Mouse (Mus musculus): ENCODE results near the gene Hyal3. TPM values are rescaled to one million over a fixed set of nuclear protein-coding genes. Genes with fewer than 3 reads are reported as not detected.
A peak's percentile ranks its signal among the peaks of the same experiment; 100 is the strongest.
"Not testable (repeated sequence)": the region's sequence is repeated elsewhere in the genome, so short reads cannot be mapped to it uniquely, and the experiment has no call there.

Gene Hyal3
- polyA plus RNA-seq, 1 experiment from 2014 or later = 0.54 TPM

- H3K4me2 ChIP-seq (ENCODE audit: low read depth, low read length) = peak within 1 kb of the TSS; percentile 75
- peak within 1 kb of the TSS; percentile 93 for H3K27ac ChIP-seq (ENCODE audit: low read length)
- no peaks in the 10 kb centered on the region for H3K27me3 ChIP-seq (ENCODE audit: control insufficient read depth, insufficient read depth, low read length)
- ATAC-seq (replicated peaks; ENCODE audit: extremely low read depth, insufficient read depth, low FRiP score) = no peak
- 16% methylated on average over 18 of the region's 18 CpGs for WGBS
- H3K36me3 ChIP-seq (ENCODE audit: control insufficient read depth, insufficient read depth) = peaks cover 14% of the 10 kb centered on the region
- peak within 1 kb of the TSS; percentile 94 for H3K9ac ChIP-seq (ENCODE audit: low read length)
- H3K4me1 ChIP-seq (ENCODE audit: control insufficient read depth, insufficient read depth, low read length) = peaks cover 42% of the 10 kb centered on the region
- H3K9me3 ChIP-seq (replicated peaks; ENCODE audit: control insufficient read depth, low read length) = no peaks in the 10 kb centered on the region
- peak within 1 kb of the TSS; percentile 87 for H3K4me3 ChIP-seq (ENCODE audit: low read length)
These were observed 12.8 kb upstream of the Hyal3 start, which contains the start of gene Hyal2 for GRCm38 (mm10) chr9:107567702-107568319. Hyal2 (plus strand) TSS chr9:107567945.

DNA sequence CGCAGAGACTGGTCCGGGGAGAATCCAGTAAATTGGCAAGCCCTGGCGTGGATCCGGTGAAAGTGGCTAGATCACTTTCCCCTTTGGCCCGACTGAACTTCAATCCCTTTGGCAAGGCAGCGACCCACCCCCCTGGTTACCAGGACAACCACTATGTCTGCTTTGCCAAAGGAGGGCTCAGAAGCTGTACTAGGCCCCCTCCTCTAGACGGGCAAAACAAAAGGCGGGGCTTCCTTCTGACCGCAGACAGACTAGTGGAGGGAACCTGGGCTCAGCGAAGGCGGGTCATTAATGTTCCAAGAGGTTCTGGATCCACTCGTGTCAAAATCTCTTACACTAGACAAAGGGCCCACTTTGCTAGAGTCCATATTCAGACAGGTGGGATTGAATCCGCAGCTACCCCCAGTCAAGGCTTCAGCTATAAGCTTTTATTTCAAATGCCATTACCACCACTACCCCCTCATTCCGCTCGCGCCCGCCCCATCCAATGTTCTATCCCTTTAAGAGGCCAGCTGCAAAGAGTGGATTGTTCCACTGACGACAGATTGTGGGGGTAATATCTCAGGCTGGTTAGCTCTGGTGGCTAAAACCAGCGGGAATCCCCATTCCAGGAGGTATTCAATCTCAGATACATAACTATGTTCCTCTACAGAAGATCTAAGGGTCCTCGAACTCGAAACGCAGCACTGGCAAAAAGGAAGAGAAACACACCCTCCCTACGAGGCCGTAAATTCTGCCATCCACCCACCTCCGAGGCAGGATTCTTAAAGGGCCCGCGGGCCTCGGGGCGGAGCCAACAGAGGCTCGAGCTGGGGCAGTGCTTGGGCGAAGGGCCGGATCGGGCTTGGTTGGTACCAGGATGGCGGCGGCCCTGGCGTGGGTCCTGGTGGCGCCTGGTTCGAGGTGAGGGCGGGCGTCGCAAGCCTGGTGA, 12.0 kb upstream of the Hyal3 start:
- Histone ChIP-seq H3K27ac (ENCODE audit: low read length) (peak overlapping the region; percentile 93), H3K27me3 (ENCODE audit: control insufficient read depth, insufficient read depth, low read length) (no peaks in the 10 kb centered on the region), H3K9me3 (replicated peaks; ENCODE audit: control insufficient read depth, low read length) (no peaks in the 10 kb centered on the region), H3K4me1 (ENCODE audit: control insufficient read depth, insufficient read depth, low read length) (peaks cover 41% of the 10 kb centered on the region), H3K4me2 (ENCODE audit: low read depth, low read length) (peak overlapping the region; percentile 75), H3K36me3 (ENCODE audit: control insufficient read depth, insufficient read depth) (peaks cover 15% of the 10 kb centered on the region), H3K4me3 (ENCODE audit: low read length) (peak overlapping the region; percentile 87), H3K9ac (ENCODE audit: low read length) (peak overlapping the region; percentile 94)
- peak; percentile 79 for ATAC-seq (replicated peaks; ENCODE audit: extremely low read depth, insufficient read depth, low FRiP score)
- under 1% methylated on average over 41 of the region's 41 CpGs for WGBS

DNA sequence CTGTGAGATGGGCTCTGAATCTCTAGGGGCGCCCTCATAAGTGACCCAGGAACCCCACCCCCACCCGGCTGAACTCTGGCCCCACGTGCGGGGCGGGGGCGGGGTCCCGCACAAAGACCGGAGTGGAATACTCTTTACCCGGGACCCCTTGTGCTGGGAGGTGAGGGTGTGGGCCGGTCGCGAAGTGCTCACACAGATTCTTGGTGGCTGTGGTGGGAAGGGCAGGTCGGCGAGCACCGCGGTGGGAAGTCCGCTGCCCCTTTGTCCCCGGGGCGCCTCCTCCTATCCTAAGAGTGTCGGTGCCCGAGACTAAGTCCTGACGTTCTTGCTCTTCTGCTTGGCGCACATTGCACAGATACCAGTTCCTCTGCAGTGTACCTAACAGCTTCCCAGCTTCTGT, 11.3 kb upstream of the Hyal3 start:
- H3K9me3 ChIP-seq (replicated peaks; ENCODE audit: control insufficient read depth, low read length) = no peaks in the 10 kb centered on the region
- peak overlapping the region; percentile 87 for H3K4me3 ChIP-seq (ENCODE audit: low read length)
- H3K27me3 ChIP-seq (ENCODE audit: control insufficient read depth, insufficient read depth, low read length) = no peaks in the 10 kb centered on the region
- H3K27ac ChIP-seq (ENCODE audit: low read length) = peak overlapping the region; percentile 93
- peaks cover 35% of the 10 kb centered on the region for H3K4me1 ChIP-seq (ENCODE audit: control insufficient read depth, insufficient read depth, low read length)
- H3K4me2 ChIP-seq (ENCODE audit: low read depth, low read length) = peak overlapping the region; percentile 75
- peaks cover 15% of the 10 kb centered on the region for H3K36me3 ChIP-seq (ENCODE audit: control insufficient read depth, insufficient read depth)
- WGBS = 0% methylated on average over 23 of the region's 23 CpGs
- ATAC-seq (replicated peaks; ENCODE audit: extremely low read depth, insufficient read depth, low FRiP score) = 0 out of 2 replicates have a peak, but pooled peaks have one; percentile 3
- peak overlapping the region; percentile 94 for H3K9ac ChIP-seq (ENCODE audit: low read length)

DNA sequence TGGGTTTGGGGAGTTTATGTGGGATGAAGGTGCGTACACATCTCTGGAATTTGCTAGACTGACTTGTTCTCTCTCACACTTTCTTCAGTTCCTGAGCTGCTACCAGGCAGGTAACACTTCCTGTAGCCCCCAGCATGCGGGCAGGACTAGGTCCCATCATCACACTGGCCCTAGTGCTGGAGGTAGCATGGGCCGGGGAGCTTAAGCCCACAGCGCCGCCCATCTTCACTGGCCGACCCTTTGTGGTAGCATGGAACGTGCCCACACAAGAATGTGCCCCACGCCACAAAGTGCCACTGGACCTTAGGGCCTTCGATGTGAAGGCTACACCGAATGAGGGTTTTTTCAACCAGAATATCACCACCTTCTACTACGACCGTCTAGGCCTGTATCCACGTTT, 10.6 kb upstream of the Hyal3 start:
- Histone ChIP-seq H3K9me3 (replicated peaks; ENCODE audit: control insufficient read depth, low read length) (no peaks in the 10 kb centered on the region), H3K9ac (ENCODE audit: low read length) (peak overlapping the region; percentile 94), H3K27ac (ENCODE audit: low read length) (no peak overlapping the region; the same call in 1 of the 2 replicates), H3K36me3 (ENCODE audit: control insufficient read depth, insufficient read depth) (peaks cover 18% of the 10 kb centered on the region), H3K4me1 (ENCODE audit: control insufficient read depth, insufficient read depth, low read length) (peaks cover 34% of the 10 kb centered on the region), H3K27me3 (ENCODE audit: control insufficient read depth, insufficient read depth, low read length) (no peaks in the 10 kb centered on the region), H3K4me3 (ENCODE audit: low read length) (peak overlapping the region; percentile 87), H3K4me2 (ENCODE audit: low read depth, low read length) (peak overlapping the region; percentile 75)
- 43% methylated on average over 13 of the region's 13 CpGs for WGBS
- ATAC-seq (replicated peaks; ENCODE audit: extremely low read depth, insufficient read depth, low FRiP score) = no peak

- Histone ChIP-seq H3K4me1 (ENCODE audit: control insufficient read depth, insufficient read depth, low read length) (peaks cover 35% of the 10 kb centered on the region), H3K9me3 (replicated peaks; ENCODE audit: control insufficient read depth, low read length) (no peaks in the 10 kb centered on the region), H3K27ac (ENCODE audit: low read length) (peak overlapping the region; percentile 16; the same call in 1 of the 2 replicates), H3K4me2 (ENCODE audit: low read depth, low read length) (peak overlapping the region; percentile 75), H3K36me3 (ENCODE audit: control insufficient read depth, insufficient read depth) (peaks cover 18% of the 10 kb centered on the region), H3K27me3 (ENCODE audit: control insufficient read depth, insufficient read depth, low read length) (no peaks in the 10 kb centered on the region), H3K4me3 (ENCODE audit: low read length) (peak overlapping the region; percentile 87), H3K9ac (ENCODE audit: low read length) (peak overlapping the region; percentile 9)
- 61% methylated on average over 21 of the region's 21 CpGs for WGBS
- no peak for ATAC-seq (replicated peaks; ENCODE audit: extremely low read depth, insufficient read depth, low FRiP score)
These were observed 9.8 kb upstream of the Hyal3 start for GRCm38 (mm10) chr9:107570845-107571244.

- H3K4me1 ChIP-seq (ENCODE audit: control insufficient read depth, insufficient read depth, low read length) = peaks cover 41% of the 10 kb centered on the region
- ATAC-seq (replicated peaks; ENCODE audit: extremely low read depth, insufficient read depth, low FRiP score) = no peak
- peak overlapping the region; percentile 9 for H3K9ac ChIP-seq (ENCODE audit: low read length)
- H3K4me3 ChIP-seq (ENCODE audit: low read length) = no peak overlapping the region; the same call in 1 of the 2 replicates
- no peak overlapping the region for H3K27ac ChIP-seq (ENCODE audit: low read length)
- H3K9me3 ChIP-seq (replicated peaks; ENCODE audit: control insufficient read depth, low read length) = no peaks in the 10 kb centered on the region
- H3K36me3 ChIP-seq (ENCODE audit: control insufficient read depth, insufficient read depth) = peaks cover 18% of the 10 kb centered on the region
- H3K4me2 ChIP-seq (ENCODE audit: low read depth, low read length) = peak overlapping the region; percentile 75
- 85% methylated on average over 22 of the region's 22 CpGs for WGBS
- no peaks in the 10 kb centered on the region for H3K27me3 ChIP-seq (ENCODE audit: control insufficient read depth, insufficient read depth, low read length)
These were observed 8.9 kb upstream of the Hyal3 start for GRCm38 (mm10) chr9:107571534-107572326.

DNA sequence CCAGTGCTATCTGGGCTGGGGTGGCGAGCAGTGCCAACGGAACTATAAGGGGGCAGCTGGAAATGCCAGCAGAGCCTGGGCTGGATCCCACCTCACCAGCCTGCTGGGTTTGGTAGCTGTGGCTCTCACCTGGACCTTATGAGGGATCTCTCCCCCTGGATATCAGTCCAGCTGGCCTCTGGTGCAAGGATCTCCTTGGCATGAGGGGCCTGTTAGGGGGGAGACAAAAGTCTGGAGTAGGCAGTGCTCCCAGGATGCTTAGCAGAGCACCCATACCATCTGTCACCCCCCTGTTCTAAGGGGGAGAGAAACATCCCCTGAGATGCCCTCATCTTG, 8.3 kb upstream of the Hyal3 start:
- no peak overlapping the region for H3K4me2 ChIP-seq (ENCODE audit: low read depth, low read length)
- ATAC-seq (replicated peaks; ENCODE audit: extremely low read depth, insufficient read depth, low FRiP score) = no peak
- 98% methylated on average over 2 of the region's 2 CpGs for WGBS
- H3K4me3 ChIP-seq (ENCODE audit: low read length) = no peak overlapping the region
- no peaks in the 10 kb centered on the region for H3K9me3 ChIP-seq (replicated peaks; ENCODE audit: control insufficient read depth, low read length)
- peak overlapping the region; percentile 26; the same call in 1 of the 2 replicates for H3K9ac ChIP-seq (ENCODE audit: low read length)
- peaks cover 18% of the 10 kb centered on the region for H3K36me3 ChIP-seq (ENCODE audit: control insufficient read depth, insufficient read depth)
- peaks cover 45% of the 10 kb centered on the region for H3K4me1 ChIP-seq (ENCODE audit: control insufficient read depth, insufficient read depth, low read length)
- H3K27ac ChIP-seq (ENCODE audit: low read length) = peak overlapping the region; percentile 29; the same call in 1 of the 2 replicates
- no peaks in the 10 kb centered on the region for H3K27me3 ChIP-seq (ENCODE audit: control insufficient read depth, insufficient read depth, low read length)

DNA sequence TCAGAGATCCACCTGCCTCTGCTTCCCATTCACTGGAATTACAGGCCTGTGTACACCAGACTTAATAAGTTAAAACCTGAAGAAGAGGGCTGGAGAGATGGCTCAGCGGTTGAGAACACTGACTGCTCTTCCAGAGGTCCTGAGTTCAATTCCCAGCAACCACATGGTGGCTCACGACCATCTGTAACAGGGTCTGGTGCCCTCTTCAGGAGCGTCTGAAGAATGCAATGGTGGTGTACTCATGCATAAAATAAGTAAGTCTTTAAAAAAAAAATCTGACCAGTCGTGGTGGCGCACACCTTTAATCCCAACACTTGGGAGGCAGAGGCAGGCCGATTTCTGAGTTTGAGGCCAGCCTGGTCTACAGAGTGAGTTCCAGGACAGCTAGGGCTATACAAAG, 6.8 kb upstream of the Hyal3 start:
- Histone ChIP-seq H3K4me1 (ENCODE audit: control insufficient read depth, insufficient read depth, low read length) (peaks cover 37% of the 10 kb centered on the region), H3K36me3 (ENCODE audit: control insufficient read depth, insufficient read depth) (peaks cover 18% of the 10 kb centered on the region)
- 83% methylated on average over 6 of the region's 6 CpGs for WGBS
- not testable (repeated sequence) for H3K27ac ChIP-seq (ENCODE audit: low read length); H3K27me3 ChIP-seq (ENCODE audit: control insufficient read depth, insufficient read depth, low read length); H3K4me3 ChIP-seq (ENCODE audit: low read length); H3K9me3 ChIP-seq (replicated peaks; ENCODE audit: control insufficient read depth, low read length); H3K4me2 ChIP-seq (ENCODE audit: low read depth, low read length); H3K9ac ChIP-seq (ENCODE audit: low read length); ATAC-seq (replicated peaks; ENCODE audit: extremely low read depth, insufficient read depth, low FRiP score)

Measured in heart, embryonic 16.5 days (tissue).